16 mouse cellular contexts compared by ENCODE assay signal in genomic region chr1:132197666-132198065, GRCm38 (mm10). TPM values are rescaled to one million over a fixed set of nuclear protein-coding genes. Genes with fewer than 3 reads are reported as not detected.
A peak's percentile ranks its signal among the peaks of the same experiment; 100 is the strongest.
DNase-seq lines count a peak whose midpoint lies in the region; ATAC-seq lines count a peak whose summit lies in the region.
"Had no signal": no experiment of that assay in that cellular context is flagged by ENCODE, and none has a peak within 500 bp of the region (broad histone marks: within the 10 kb centered on the region; RNA-seq: fewer than 3 reads in every experiment).

No protein-coding gene starts in this region.

- peaks cover 23% of the 10 kb centered on the region for H3K4me1 ChIP-seq in lung, embryonic 16.5 days (replicated peaks; ENCODE audit: control insufficient read depth, insufficient read depth, low read length)
- peaks cover 100% of the 10 kb centered on the region for H3K4me1 ChIP-seq in forebrain, embryonic 12.5 days
- H3K4me1 ChIP-seq in midbrain, embryonic 11.5 days (ENCODE audit: control insufficient read depth, insufficient read depth, low read length) = peaks cover 96% of the 10 kb centered on the region
- peaks cover 47% of the 10 kb centered on the region for H3K4me1 ChIP-seq in heart, embryonic 10.5 days

- H3K27ac ChIP-seq in lung, embryonic 16.5 days (ENCODE audit: low read length) = 0 out of 2 replicates have a peak overlapping the region, but pooled peaks have one; percentile 5
- H3K27ac ChIP-seq in forebrain, embryonic 12.5 days = peak overlapping the region; percentile 87
- peak overlapping the region; percentile 8; the same call in 1 of the 2 replicates for H3K27ac ChIP-seq in midbrain, embryonic 11.5 days (ENCODE audit: low read depth, low read length)
- H3K27ac ChIP-seq in heart, embryonic 10.5 days = no peak overlapping the region
- H3K27ac ChIP-seq: heart, adult 2 months had no signal

- H3K36me3 ChIP-seq in lung, embryonic 16.5 days (ENCODE audit: control insufficient read depth, insufficient read depth, low read length) = no peaks in the 10 kb centered on the region
- H3K36me3 ChIP-seq in forebrain, embryonic 12.5 days (replicated peaks) = no peaks in the 10 kb centered on the region
- H3K36me3 ChIP-seq in midbrain, embryonic 11.5 days (ENCODE audit: control insufficient read depth, insufficient read depth, low read length) = no peaks in the 10 kb centered on the region
- no peaks in the 10 kb centered on the region for H3K36me3 ChIP-seq in heart, embryonic 10.5 days

- no peak for DNase-seq in lung, postnatal 4 days
- peak; percentile 92 for DNase-seq in midbrain, embryonic 11.5 days (ENCODE audit: low spot score, missing footprints)
- DNase-seq in right cerebral cortex, postnatal 14 days = no peak
- no peak for DNase-seq in cerebellum, adult 9-10 months
- DNase-seq in heart, embryonic 10.5 days (ENCODE audit: low spot score) = no peak
- DNase-seq: heart, adult 2 months; kidney, postnatal 25 days; right cerebral cortex, adult 18-20 months; thymus, postnatal 4 days had no signal

- H3K9ac ChIP-seq in lung, embryonic 16.5 days (ENCODE audit: low read length) = no peak overlapping the region
- H3K9ac ChIP-seq in forebrain, embryonic 12.5 days = no peak overlapping the region; the same call in 1 of the 2 replicates
- peak overlapping the region; percentile 24; the same call in 1 of the 2 replicates for H3K9ac ChIP-seq in midbrain, embryonic 11.5 days (ENCODE audit: low read length)

- no peak overlapping the region for H3K4me3 ChIP-seq in lung, embryonic 16.5 days (ENCODE audit: low read length)
- no peak overlapping the region for H3K4me3 ChIP-seq in forebrain, embryonic 12.5 days (replicated peaks)
- 0 out of 2 replicates have a peak overlapping the region, but pooled peaks have one; percentile 9 for H3K4me3 ChIP-seq in midbrain, embryonic 11.5 days (ENCODE audit: low read depth, low read length)
- no peak overlapping the region for H3K4me3 ChIP-seq in heart, embryonic 10.5 days
- H3K4me3 ChIP-seq: heart, adult 2 months had no signal

- no peak overlapping the region for H3K4me2 ChIP-seq in lung, embryonic 16.5 days (ENCODE audit: low read depth, low read length)
- peak overlapping the region; percentile 71 for H3K4me2 ChIP-seq in forebrain, embryonic 12.5 days
- H3K4me2 ChIP-seq in midbrain, embryonic 11.5 days = peak overlapping the region; percentile 20; the same call in 1 of the 2 replicates

- WGBS in lung, embryonic 16.5 days = 14% methylated on average over 9 of the region's 9 CpGs
- 1% methylated on average over 9 of the region's 9 CpGs for WGBS in forebrain, embryonic 12.5 days
- 5% methylated on average over 9 of the region's 9 CpGs for WGBS in midbrain, embryonic 11.5 days
- WGBS in heart, embryonic 10.5 days = 9% methylated on average over 9 of the region's 9 CpGs

- H3K27me3 ChIP-seq in lung, embryonic 16.5 days (ENCODE audit: control insufficient read depth, insufficient read depth, low read depth, low read length) = peaks cover 6% of the 10 kb centered on the region; the same call in 1 of the 2 replicates
- H3K27me3 ChIP-seq in forebrain, embryonic 12.5 days = peaks cover 7% of the 10 kb centered on the region; the same call in 1 of the 2 replicates
- no peaks in the 10 kb centered on the region for H3K27me3 ChIP-seq in midbrain, embryonic 11.5 days (ENCODE audit: control insufficient read depth, insufficient read depth, low read length)
- peaks cover 91% of the 10 kb centered on the region for H3K27me3 ChIP-seq in heart, embryonic 10.5 days (ENCODE audit: insufficient read depth, poor library complexity, severe bottlenecking)

- H3K9me3 ChIP-seq in lung, embryonic 16.5 days (ENCODE audit: control insufficient read depth, low read length) = no peaks in the 10 kb centered on the region
- H3K9me3 ChIP-seq in forebrain, embryonic 12.5 days = no peaks in the 10 kb centered on the region
- H3K9me3 ChIP-seq in midbrain, embryonic 11.5 days (ENCODE audit: control insufficient read depth, low read length) = no peaks in the 10 kb centered on the region
- no peaks in the 10 kb centered on the region for H3K9me3 ChIP-seq in heart, embryonic 10.5 days

- ATAC-seq in lung, embryonic 16.5 days (ENCODE audit: low read depth) = no peak
- ATAC-seq in forebrain, embryonic 12.5 days (ENCODE audit: low FRiP score) = peak; percentile 20; the same call in 1 of the 2 replicates
- ATAC-seq in midbrain, embryonic 11.5 days (ENCODE audit: low FRiP score) = peak; percentile 6; the same call in 1 of the 2 replicates
- no peak for ATAC-seq in megakaryocyte progenitor cell, adult 5-6 weeks (replicated peaks; ENCODE audit: poor library complexity)

RNA-seq across cellular contexts. Expression of gene AC124108.1, which starts 6.4 kb away (rescaled TPM):
- polyA plus RNA-seq in lung, embryonic 16.5 days (2015; fragmentation: Nextera tagmentation; extraction: Ambion mirVana) = 0.50 and 0.63 TPM in 2 replicates
- 5.0 and 5.7 TPM in 2 replicates for polyA plus RNA-seq in forebrain, embryonic 12.5 days (2016; fragmentation: Nextera tagmentation; extraction: Ambion mirVana)
- polyA plus RNA-seq in midbrain, embryonic 11.5 days (2014; fragmentation: Nextera tagmentation; extraction: Ambion mirVana) = 5.0 and 5.2 TPM in 2 replicates
- total RNA-seq in megakaryocyte progenitor cell, adult 5-6 weeks (2015) = not detected in 2 replicates
- total RNA-seq in megakaryocyte progenitor cell, adult 5-6 weeks (2017) = not detected in 2 replicates
- 0.05 TPM in 1 of 2 replicates, not detected in the other for polyA plus RNA-seq in heart, embryonic 10.5 days (2016; fragmentation: Nextera tagmentation; extraction: Ambion mirVana)
- polyA plus RNA-seq: liver, embryonic 16.5 days had no signal

RNA-seq across cellular contexts. Expression of gene Lemd1, which starts 6.4 kb away (rescaled TPM):
- 1.2 and 1.8 TPM in 2 replicates for polyA plus RNA-seq in lung, embryonic 16.5 days (2015; fragmentation: Nextera tagmentation; extraction: Ambion mirVana)
- polyA plus RNA-seq in forebrain, embryonic 12.5 days (2016; fragmentation: Nextera tagmentation; extraction: Ambion mirVana) = 12.3 and 14.7 TPM in 2 replicates
- polyA plus RNA-seq in midbrain, embryonic 11.5 days (2014; fragmentation: Nextera tagmentation; extraction: Ambion mirVana) = 10.7 and 12.9 TPM in 2 replicates
- total RNA-seq in megakaryocyte progenitor cell, adult 5-6 weeks (2015) = not detected in 2 replicates
- not detected in 2 replicates for total RNA-seq in megakaryocyte progenitor cell, adult 5-6 weeks (2017)
- 0.12 and 0.49 TPM in 2 replicates for polyA plus RNA-seq in heart, embryonic 10.5 days (2016; fragmentation: Nextera tagmentation; extraction: Ambion mirVana)
- total RNA-seq: heart, adult 2 months had no signal
- polyA plus RNA-seq: heart, adult 2 months; liver, embryonic 16.5 days had no signal

RNA-seq across cellular contexts. Expression of gene Gm10188, which starts 31.9 kb away (rescaled TPM):
- polyA plus RNA-seq in lung, embryonic 16.5 days (2015; fragmentation: Nextera tagmentation; extraction: Ambion mirVana) = 0.63 TPM in 1 of 2 replicates, not detected in the other
- 0.38 and 0.59 TPM in 2 replicates for polyA plus RNA-seq in forebrain, embryonic 12.5 days (2016; fragmentation: Nextera tagmentation; extraction: Ambion mirVana)
- 0.55 and 0.66 TPM in 2 replicates for polyA plus RNA-seq in midbrain, embryonic 11.5 days (2014; fragmentation: Nextera tagmentation; extraction: Ambion mirVana)
- total RNA-seq in megakaryocyte progenitor cell, adult 5-6 weeks (2015) = not detected in 2 replicates
- not detected in 2 replicates for total RNA-seq in megakaryocyte progenitor cell, adult 5-6 weeks (2017)
- polyA plus RNA-seq in heart, embryonic 10.5 days (2016; fragmentation: Nextera tagmentation; extraction: Ambion mirVana) = not detected in 2 replicates
- total RNA-seq: heart, adult 2 months; left cerebral cortex, postnatal 10 days had no signal
- polyA plus RNA-seq: cortical plate, adult 2 months; frontal cortex, adult 2 months; heart, adult 2 months; liver, embryonic 16.5 days had no signal

RNA-seq across cellular contexts. Expression of gene Cdk18, which starts 58.2 kb away (rescaled TPM):
- polyA plus RNA-seq in lung, embryonic 16.5 days (2015; fragmentation: Nextera tagmentation; extraction: Ambion mirVana) = 8.7 and 9.0 TPM in 2 replicates
- polyA plus RNA-seq in forebrain, embryonic 12.5 days (2016; fragmentation: Nextera tagmentation; extraction: Ambion mirVana) = 0.56 and 1.0 TPM in 2 replicates
- polyA plus RNA-seq in midbrain, embryonic 11.5 days (2014; fragmentation: Nextera tagmentation; extraction: Ambion mirVana) = 0.14 and 0.19 TPM in 2 replicates
- total RNA-seq in megakaryocyte progenitor cell, adult 5-6 weeks (2015) = 1.7 and 2.3 TPM in 2 replicates
- 0.75 and 1.3 TPM in 2 replicates for total RNA-seq in megakaryocyte progenitor cell, adult 5-6 weeks (2017)
- 6.8 and 6.9 TPM in 2 replicates for polyA plus RNA-seq in heart, embryonic 10.5 days (2016; fragmentation: Nextera tagmentation; extraction: Ambion mirVana)

Comparison
In these comparisons a context has a peak if more than half of its experiments do, and no peak if none do; other contexts are left out.
1. ATAC-seq: peak in forebrain, embryonic 12.5 days (single experiment) and midbrain, embryonic 11.5 days (single experiment); none in lung, embryonic 16.5 days (single experiment) and megakaryocyte progenitor cell, adult 5-6 weeks (single experiment).